Mouse (Mus musculus) embryonic facial prominence, embryonic 10.5 days (tissue): ENCODE measurements around the gene Bclaf3. TPM values are rescaled to one million over a fixed set of nuclear protein-coding genes. Genes with fewer than 3 reads are reported as not detected.
"Not testable (repeated sequence)": the region's sequence is repeated elsewhere in the genome, so short reads cannot be mapped to it uniquely, and the experiment has no call there.

Experiments
- DNase-seq: peaks from one replicate; pipeline ENCODE4 v3.0.0-alpha.2; 2017; ENCODE audit warnings: low spot score
- H3K27ac ChIP-seq: fragments of 300-500 bp; sonication (generic); replicated peaks from 2 replicates; pipeline ENCODE4 v1.5.1; 2016; ENCODE audit warnings: mild to moderate bottlenecking
- H3K27me3 ChIP-seq: fragments of 300-500 bp; sonication (generic); replicated peaks from 2 replicates; pipeline ENCODE4 v1.6.1; 2016; ENCODE audit warnings: low read depth, mild to moderate bottlenecking; ENCODE audit not compliant: poor library complexity, severe bottlenecking
- H3K36me3 ChIP-seq: fragments of 300-500 bp; sonication (generic); replicated peaks from 2 replicates; pipeline ENCODE4 v1.6.1; 2016; ENCODE audit warnings: mild to moderate bottlenecking, moderate library complexity
- H3K4me1 ChIP-seq: fragments of 300-500 bp; sonication (generic); 2 replicates; pipeline ENCODE4 v1.6.1; 2016
- H3K4me3 ChIP-seq: fragments of 300-500 bp; sonication (generic); 2 replicates; pipeline ENCODE4 v1.5.1; 2016; ENCODE audit warnings: mild to moderate bottlenecking, moderate library complexity
- H3K9me3 ChIP-seq: fragments of 300-500 bp; sonication (generic); 2 replicates; pipeline ENCODE4 v1.6.1; 2016; ENCODE audit warnings: mild to moderate bottlenecking
- WGBS: fragments of 180-500 bp; shearing (Covaris S2); methylation state at CpG from one replicate; pipeline ENCODE4 v1.1.7; 2016; 5-methylcytosine and 5-hydroxymethylcytosine counted together
- polyA plus RNA-seq: library from polyadenylated mRNA; unstranded; fragments of >200 nt; fragmentation: Nextera tagmentation; extraction: Ambion mirVana; gene quantifications from 2 replicates; pipeline ENCODE4 v1.2.1, GENCODE M21; 2016

The Bclaf3 gene
- polyA plus RNA-seq, 1 experiment from 2014 or later: 23.9 TPM

DNA sequence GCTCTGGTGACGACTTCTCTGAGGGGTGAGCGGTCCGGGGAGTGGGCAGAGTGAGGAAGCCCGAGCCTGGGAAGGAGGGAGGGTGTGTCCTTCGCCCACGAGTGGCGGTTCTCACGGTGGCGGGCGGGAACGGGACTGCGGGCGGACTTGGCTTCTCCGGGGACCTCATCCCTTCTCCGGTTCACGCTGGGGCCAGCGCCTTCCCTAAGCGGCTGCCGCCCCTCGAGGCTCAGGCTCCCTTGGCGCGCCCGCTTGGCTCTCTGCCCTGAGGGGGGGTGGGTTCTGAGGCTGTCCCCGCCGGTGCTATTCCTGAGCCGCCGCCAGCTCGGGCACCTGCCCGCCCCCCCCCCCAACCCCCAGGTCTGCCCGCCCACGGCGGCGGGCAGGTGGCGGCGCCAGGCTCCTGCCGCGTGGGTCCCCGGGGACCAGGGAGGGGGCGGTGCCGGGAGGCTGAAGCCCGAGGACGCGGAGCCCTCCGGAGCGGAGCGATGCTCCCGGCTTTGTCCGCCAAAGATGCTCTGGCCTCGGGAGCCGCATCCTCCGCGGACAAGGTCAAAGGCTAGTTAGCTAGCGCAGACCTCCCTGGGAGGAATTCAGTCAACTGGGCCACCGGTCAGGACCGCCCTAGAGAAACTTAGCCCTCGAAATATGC, 6.4 kb downstream of the Bclaf3 start:
- peak overlapping the region; percentile 89 for H3K27ac ChIP-seq
- H3K36me3 ChIP-seq: no peaks in the 10 kb centered on the region
- DNase-seq: peak; percentile 59
- 15% methylated on average over 46 of the region's 56 CpGs for WGBS
- H3K4me3 ChIP-seq: peak overlapping the region; percentile 72
- no peaks in the 10 kb centered on the region for H3K4me1 ChIP-seq
- H3K9me3 ChIP-seq: no peaks in the 10 kb centered on the region
- peaks cover 34% of the 10 kb centered on the region for H3K27me3 ChIP-seq

DNA sequence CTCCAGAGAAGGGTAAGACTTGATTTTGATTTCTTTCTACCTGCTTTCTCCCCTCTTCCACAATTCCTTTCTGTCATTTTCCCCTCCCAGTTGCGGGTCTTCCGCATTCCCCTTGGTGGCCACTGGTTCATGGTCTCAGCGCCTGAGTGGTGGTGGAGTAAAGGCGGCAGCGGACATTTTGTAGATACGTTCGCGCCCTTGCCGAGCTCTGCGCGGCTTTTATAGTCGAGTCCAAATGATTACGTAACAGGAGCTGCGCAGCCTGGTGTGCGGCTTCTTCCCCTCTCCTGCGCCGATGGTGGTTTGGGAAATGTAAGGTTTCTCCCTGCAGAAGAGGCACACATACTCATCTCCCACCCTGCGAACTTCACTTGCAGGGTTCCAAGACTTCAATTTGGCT, 15.4 kb downstream of the Bclaf3 start:
- no peak for DNase-seq
- H3K9me3 ChIP-seq: no peaks in the 10 kb centered on the region
- no peaks in the 10 kb centered on the region for H3K4me1 ChIP-seq
- H3K4me3 ChIP-seq: no peak overlapping the region
- peaks cover 44% of the 10 kb centered on the region for H3K27me3 ChIP-seq
- WGBS: 88% methylated on average over 18 of the region's 18 CpGs
- H3K27ac ChIP-seq: no peak overlapping the region
- peaks cover 12% of the 10 kb centered on the region for H3K36me3 ChIP-seq

DNA sequence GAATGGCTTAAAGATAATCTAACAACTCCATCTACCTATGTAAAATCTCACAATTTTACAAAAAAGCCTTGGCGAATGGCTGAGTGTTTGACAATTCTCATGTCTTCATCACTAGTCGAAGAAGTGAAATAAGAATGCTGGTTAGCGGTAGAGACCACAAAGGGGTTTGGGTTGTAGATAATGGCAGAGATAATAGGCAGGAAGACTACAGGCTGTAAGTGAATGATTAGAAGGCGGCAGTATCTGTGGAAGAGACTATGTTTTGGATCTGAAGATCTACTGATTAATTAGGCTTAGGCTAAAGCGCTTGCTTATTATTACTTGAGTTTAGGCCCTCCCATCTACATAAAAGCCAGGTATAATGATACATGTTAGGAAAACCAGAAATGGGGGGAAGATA, 20.6 kb downstream of the Bclaf3 start:
- 87% methylated on average over 5 of the region's 5 CpGs for WGBS
- Histone ChIP-seq H3K36me3 (peaks cover 8% of the 10 kb centered on the region), H3K9me3 (no peaks in the 10 kb centered on the region), H3K4me3 (no peak overlapping the region), H3K27ac (no peak overlapping the region), H3K27me3 (peaks cover 40% of the 10 kb centered on the region), H3K4me1 (no peaks in the 10 kb centered on the region)
- no peak for DNase-seq

DNA sequence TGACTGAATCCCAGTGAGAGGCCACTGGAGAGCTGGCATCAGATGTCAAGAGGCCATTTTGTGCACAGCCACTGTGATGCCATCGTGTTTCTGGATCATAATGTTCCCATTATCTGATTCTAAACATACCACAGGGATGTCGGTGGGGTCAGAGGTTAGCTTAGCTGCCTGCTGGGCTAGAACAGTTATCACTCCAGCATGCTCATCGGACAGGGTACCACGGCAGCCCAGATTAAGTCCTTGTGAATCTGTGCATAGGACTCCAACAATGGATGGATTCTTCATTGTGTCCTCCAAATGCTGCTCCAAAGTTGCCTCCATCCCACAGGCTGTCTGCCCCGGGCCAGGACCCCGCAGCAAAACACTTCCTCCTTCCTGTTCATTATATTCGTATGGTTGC, 58.2 kb downstream of the Bclaf3 start:
- not testable (repeated sequence) for DNase-seq, H3K4me1 ChIP-seq, H3K9me3 ChIP-seq, H3K27ac ChIP-seq, H3K4me3 ChIP-seq, H3K27me3 ChIP-seq
- WGBS: 51% methylated on average over 7 of the region's 7 CpGs
- peaks cover 18% of the 10 kb centered on the region for H3K36me3 ChIP-seq

DNA sequence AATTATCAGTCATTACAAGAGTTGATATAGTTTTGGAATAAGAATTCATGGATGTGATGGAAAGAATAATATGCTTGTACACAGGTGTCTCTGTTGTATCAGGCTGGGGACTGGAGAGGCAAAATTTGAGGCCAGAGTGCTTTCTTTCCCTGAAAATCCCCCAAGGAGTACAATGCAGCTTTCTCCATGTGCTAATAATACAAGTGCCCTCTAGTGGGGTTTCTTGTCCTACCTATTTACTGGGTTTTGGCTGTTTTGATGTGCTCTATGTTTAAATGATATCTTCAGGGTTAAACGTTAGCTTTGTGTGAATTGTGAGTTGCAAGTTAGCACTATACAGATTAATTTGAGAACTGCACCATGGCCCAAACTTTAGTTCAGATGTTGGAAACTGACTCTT, 65.1 kb downstream of the Bclaf3 start:
- H3K9me3 ChIP-seq: no peaks in the 10 kb centered on the region
- no peak for DNase-seq
- H3K27ac ChIP-seq: no peak overlapping the region
- 79% methylated on average over 1 of the region's 1 CpGs for WGBS
- H3K4me1 ChIP-seq: no peaks in the 10 kb centered on the region
- H3K27me3 ChIP-seq: peaks cover 22% of the 10 kb centered on the region
- H3K36me3 ChIP-seq: peaks cover 2% of the 10 kb centered on the region; the same call in 1 of the 2 replicates
- H3K4me3 ChIP-seq: no peak overlapping the region

DNA sequence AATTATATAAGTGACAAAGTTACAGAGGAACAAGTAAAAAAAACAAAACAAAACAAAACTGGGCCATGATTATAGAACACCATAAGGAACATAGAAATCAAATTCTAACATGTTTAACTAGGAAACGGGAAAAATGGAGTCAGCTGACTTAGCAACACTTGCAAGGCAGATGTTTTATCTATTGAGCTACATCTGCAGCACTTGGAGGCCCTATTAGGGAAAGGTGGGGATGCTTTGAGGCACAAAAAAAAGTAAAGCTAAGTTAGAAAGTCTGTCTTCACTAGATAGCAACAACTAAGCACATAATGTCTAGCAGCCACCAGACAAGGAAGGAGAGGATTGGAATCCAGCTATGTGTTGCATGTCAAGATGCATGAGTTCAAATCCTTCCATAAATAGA, 71.0 kb downstream of the Bclaf3 start:
- H3K27me3 ChIP-seq: peaks cover 29% of the 10 kb centered on the region
- no peaks in the 10 kb centered on the region for H3K4me1 ChIP-seq
- no peaks in the 10 kb centered on the region for H3K9me3 ChIP-seq
- DNase-seq: no peak
- whole genome bisulfite sequencing: 91% methylated on average over 1 of the region's 1 CpGs
- no peak overlapping the region for H3K4me3 ChIP-seq
- no peaks in the 10 kb centered on the region; the same call in 1 of the 2 replicates for H3K36me3 ChIP-seq
- H3K27ac ChIP-seq: no peak overlapping the region

DNA sequence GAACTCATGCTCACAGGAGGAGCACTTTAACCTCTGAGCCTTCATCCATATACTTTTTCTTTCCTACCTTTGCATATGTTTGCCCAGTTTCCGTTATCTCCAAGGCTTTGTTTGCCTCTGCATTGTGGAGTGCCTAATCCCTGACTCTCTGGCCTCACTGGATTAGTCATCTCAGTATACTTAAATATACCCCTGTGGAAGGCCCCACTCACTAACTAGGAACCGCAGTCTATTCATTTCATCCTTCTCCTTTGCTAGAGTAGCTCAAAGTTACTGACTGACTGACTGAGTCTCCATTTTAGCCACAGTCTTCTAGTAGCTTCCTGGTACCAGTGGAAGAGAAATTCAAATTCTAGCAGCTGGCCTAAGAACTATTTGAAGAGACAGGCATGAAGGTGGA, 78.3 kb downstream of the Bclaf3 start:
- H3K4me1 ChIP-seq: no peaks in the 10 kb centered on the region
- H3K27me3 ChIP-seq: peaks cover 36% of the 10 kb centered on the region
- no peaks in the 10 kb centered on the region for H3K36me3 ChIP-seq
- no peak for DNase-seq
- no peaks in the 10 kb centered on the region for H3K9me3 ChIP-seq
- H3K4me3 ChIP-seq: no peak overlapping the region
- no peak overlapping the region for H3K27ac ChIP-seq
- WGBS: 79% methylated on average over 2 of the region's 2 CpGs

DNA sequence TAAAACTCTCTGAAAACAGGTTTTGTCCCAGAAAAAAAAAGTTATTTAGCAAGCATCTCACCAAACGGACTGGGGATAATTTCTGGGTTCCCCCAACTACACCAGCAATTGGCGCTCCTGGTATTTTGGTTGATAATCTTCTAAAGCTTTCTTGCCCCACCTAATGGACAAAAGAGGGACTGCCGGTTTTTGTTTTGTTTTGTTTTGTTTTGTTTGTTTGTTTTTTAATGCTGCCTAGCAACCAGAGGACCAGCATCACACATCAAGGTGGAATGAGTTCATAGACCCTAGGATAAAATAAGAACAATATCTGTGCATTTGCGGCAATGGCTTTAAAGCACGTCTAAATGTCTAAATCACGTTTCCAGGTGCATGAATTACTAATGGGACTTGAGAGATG, 80.4 kb downstream of the Bclaf3 start:
- Histone ChIP-seq H3K9me3 (no peaks in the 10 kb centered on the region), H3K4me1 (no peaks in the 10 kb centered on the region), H3K27me3 (peaks cover 28% of the 10 kb centered on the region), H3K4me3 (no peak overlapping the region), H3K36me3 (no peaks in the 10 kb centered on the region), H3K27ac (no peak overlapping the region)
- DNase-seq: no peak
- 45% methylated on average over 6 of the region's 6 CpGs for WGBS

DNA sequence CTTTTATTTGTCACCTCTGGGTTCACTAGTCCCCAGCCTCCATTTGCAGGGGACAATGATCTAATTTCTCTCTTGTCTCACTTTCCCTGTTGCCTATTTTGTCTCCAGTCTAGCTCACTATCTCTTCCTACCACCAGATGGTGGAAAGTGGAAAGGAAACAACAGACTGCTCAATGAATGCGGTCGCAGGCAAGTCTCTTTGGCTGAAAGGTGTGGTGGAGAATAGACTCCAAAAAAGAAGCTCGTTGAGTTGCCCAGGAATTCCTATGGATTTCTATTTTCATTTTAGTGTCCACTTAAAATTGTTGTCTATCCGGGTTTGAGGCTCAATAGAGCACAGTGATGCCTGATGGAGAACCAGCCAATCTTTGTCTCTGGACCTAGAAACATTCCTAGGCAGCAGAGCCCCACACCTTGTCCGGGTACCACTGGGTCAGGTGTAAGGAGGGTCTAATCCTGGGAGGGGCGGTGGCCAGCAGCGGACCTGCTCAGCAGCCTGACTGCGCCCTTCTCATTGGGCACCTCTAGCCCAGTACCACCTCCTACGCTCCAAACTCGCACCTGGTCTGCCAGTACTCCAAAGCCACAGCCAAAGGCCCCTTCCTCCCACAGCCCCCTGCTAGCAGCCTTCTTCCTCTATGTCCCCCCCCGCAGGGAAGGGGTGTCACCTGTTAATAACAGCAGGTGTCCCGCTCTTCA, 99.9 kb downstream of the Bclaf3 start:
- peaks cover 93% of the 10 kb centered on the region for H3K27me3 ChIP-seq
- no peak for DNase-seq
- H3K4me3 ChIP-seq: peak overlapping the region; percentile 66
- WGBS: 24% methylated on average over 12 of the region's 12 CpGs
- H3K9me3 ChIP-seq: no peaks in the 10 kb centered on the region
- peaks cover 4% of the 10 kb centered on the region; the same call in 1 of the 2 replicates for H3K4me1 ChIP-seq
- H3K36me3 ChIP-seq: no peaks in the 10 kb centered on the region
- no peak overlapping the region for H3K27ac ChIP-seq

DNA sequence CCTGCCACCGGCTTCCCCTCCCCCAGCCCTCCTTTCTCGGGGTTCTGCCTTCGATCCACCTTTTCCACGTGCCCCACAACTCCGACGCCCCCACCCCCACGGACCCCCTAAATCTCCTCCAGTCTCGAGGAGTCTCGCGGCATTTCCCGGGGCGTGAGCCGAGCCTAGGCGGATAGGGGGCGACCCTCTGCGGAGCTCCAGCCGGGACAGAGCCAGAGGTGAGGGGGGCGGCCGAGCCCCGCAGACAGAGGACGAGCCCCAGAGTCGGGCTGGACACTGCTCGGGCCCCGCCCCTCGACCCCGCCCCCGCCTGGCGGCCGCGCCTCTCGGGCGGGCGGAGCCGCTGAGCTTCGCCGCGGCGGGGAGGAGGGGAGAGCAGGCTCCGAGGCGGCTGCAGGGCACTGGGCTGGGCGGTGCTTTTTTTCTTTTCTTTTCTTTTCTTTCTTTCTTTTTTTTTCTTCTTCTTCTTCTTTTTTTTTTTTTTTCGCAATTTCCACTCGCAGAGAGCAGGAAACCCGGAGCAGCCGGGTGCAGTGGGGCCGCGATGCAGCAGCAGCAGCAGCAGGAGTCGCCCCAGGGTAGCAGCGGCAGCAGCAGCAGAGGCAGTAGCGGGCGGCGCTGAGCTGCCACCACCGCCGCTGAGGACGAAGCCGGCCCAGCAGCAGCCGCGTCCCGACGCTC, 100.6 kb downstream of the Bclaf3 start, which contains the start of gene Sh3kbp1:
Gene Sh3kbp1, plus strand, starts transcription at position 366 of the 681 bp plus-strand sequence.
- peaks cover 93% of the 10 kb centered on the region for H3K27me3 ChIP-seq
- peak within 1 kb of the TSS; percentile 79 for H3K27ac ChIP-seq
- 21% methylated on average over 60 of the region's 60 CpGs for WGBS

DNA sequence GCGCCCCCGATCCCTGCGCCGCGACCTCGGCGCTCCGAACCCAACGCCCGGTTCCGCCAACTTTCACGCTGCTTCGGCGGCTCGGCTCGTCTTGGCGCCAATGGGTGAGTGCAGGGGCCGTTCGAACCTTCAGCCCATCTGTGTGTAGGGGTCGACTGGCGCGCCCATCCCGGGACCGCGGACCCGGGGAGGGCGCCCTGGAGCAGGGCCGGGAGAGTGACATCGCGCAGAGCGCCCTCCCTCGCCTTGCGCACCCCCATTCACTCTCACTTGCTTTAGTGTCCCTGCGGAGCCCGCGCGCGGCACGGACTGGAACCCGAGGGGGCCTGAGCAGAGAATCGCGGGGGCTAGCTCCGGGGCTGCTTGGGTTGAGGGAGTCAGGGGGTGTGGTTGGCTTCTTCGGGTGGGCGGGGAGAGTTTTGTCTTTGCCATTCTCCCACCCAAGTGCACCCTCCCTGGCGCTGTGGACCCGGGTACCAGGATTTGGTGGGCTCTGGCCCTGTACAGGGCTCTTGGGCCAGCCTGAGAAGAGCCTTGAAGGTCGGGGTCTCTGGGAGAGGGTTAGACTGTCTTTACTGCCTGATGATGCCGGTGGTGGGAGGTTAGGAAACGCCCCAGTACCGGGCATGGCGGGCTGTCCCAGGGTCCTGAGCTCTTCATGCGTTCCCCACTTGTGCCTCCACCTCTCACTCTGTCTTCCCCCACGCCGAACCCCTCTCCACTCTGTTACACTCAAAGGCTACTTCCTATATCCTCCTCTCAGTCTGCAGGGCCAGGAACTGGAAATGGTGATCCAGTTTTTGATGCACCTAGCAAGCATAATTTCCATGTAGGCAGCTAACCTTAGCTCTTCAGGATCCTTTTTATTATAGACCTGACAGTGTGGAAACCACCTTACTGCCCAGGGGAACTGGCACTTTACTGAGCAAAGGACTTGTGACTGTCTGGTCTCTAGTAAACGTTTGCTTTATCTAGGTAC, 101.4 kb downstream of the Bclaf3 start:
- no peaks in the 10 kb centered on the region for H3K36me3 ChIP-seq
- H3K4me1 ChIP-seq: peaks cover 4% of the 10 kb centered on the region; the same call in 1 of the 2 replicates
- WGBS: 21% methylated on average over 56 of the region's 56 CpGs
- H3K9me3 ChIP-seq: no peaks in the 10 kb centered on the region
- H3K4me3 ChIP-seq: peak overlapping the region; percentile 66
- DNase-seq: peak; percentile 52
- H3K27ac ChIP-seq: peak overlapping the region; percentile 79
- H3K27me3 ChIP-seq: peaks cover 88% of the 10 kb centered on the region

More for the DNA sequence above, 100.6 kb downstream of the Bclaf3 start, which contains the start of gene Sh3kbp1:
- H3K4me3 ChIP-seq: peak within 1 kb of the TSS; percentile 66
- H3K9me3 ChIP-seq: no peaks in the 10 kb centered on the region
- no peaks in the 10 kb centered on the region for H3K36me3 ChIP-seq
- peak; percentile 81 for DNase-seq
- peaks cover 4% of the 10 kb centered on the region; the same call in 1 of the 2 replicates for H3K4me1 ChIP-seq

DNA sequence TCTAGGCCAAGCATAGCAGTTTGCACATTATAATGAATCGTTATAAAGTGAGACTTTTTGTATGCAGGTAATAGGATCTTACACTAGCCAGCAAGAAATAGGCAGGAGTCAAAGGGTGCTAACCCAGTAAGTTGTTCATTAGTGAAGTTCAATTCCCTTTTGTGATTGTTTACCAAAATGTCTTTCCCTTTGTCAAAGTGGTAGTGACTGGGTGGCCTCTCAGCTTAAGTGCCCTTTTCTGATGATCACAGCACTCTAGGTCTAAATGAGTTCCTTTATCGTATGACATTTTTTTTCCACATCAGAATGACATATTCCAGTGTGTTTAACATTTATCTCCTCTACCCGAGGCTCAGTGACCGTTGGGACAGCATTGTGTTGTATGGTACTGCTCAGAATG, 102.1 kb downstream of the Bclaf3 start:
- Histone ChIP-seq H3K27me3 (peaks cover 89% of the 10 kb centered on the region), H3K27ac (no peak overlapping the region), H3K4me3 (peak overlapping the region; percentile 66), H3K4me1 (peaks cover 4% of the 10 kb centered on the region; the same call in 1 of the 2 replicates), H3K9me3 (no peaks in the 10 kb centered on the region), H3K36me3 (no peaks in the 10 kb centered on the region)
- 69% methylated on average over 4 of the region's 4 CpGs for WGBS
- no peak for DNase-seq
